Mouse (Mus musculus): Measurements from ENCODE around the gene Gas7. TPM values are rescaled to one million over a fixed set of nuclear protein-coding genes. Genes with fewer than 3 reads are reported as not detected.

The Gas7 gene
- total RNA-seq, 2 experiments from 2014 or later = 10.1 to 18.8 TPM

Other genes with a start within 250 kb of the Gas7 start
- not detected in 2 replicates for gene Myh4, start 217.4 kb upstream of the Gas7 start, total RNA-seq (2014; fragmentation: Nextera tagmentation)
- not detected in 2 replicates for gene Myh4, start 217.4 kb upstream of the Gas7 start, total RNA-seq (2017)
- gene Myh8, start 178.3 kb upstream of the Gas7 start, total RNA-seq (2014; fragmentation: Nextera tagmentation) = not detected in 2 replicates
- not detected in 2 replicates for gene Myh8, start 178.3 kb upstream of the Gas7 start, total RNA-seq (2017)
- not detected in 2 replicates for gene Myh13, start 133.8 kb upstream of the Gas7 start, total RNA-seq (2014; fragmentation: Nextera tagmentation)
- gene Myh13, start 133.8 kb upstream of the Gas7 start, total RNA-seq (2017) = not detected in 2 replicates
- not detected in 2 replicates for gene Rcvrn, start 239.9 kb downstream of the Gas7 start, total RNA-seq (2014; fragmentation: Nextera tagmentation)
- 0.26 TPM in 1 of 2 replicates, not detected in the other for gene Rcvrn, start 239.9 kb downstream of the Gas7 start, total RNA-seq (2017)